Mouse (Mus musculus): Measurements from ENCODE around the gene Tbc1d5. TPM values are rescaled to one million over a fixed set of nuclear protein-coding genes. Genes with fewer than 3 reads are reported as not detected.
A peak's percentile ranks its signal among the peaks of the same experiment; 100 is the strongest.

Gene Tbc1d5
- 12.2 and 12.9 TPM in 2 replicates for polyA plus RNA-seq (2012; rRNA removed)

DNA sequence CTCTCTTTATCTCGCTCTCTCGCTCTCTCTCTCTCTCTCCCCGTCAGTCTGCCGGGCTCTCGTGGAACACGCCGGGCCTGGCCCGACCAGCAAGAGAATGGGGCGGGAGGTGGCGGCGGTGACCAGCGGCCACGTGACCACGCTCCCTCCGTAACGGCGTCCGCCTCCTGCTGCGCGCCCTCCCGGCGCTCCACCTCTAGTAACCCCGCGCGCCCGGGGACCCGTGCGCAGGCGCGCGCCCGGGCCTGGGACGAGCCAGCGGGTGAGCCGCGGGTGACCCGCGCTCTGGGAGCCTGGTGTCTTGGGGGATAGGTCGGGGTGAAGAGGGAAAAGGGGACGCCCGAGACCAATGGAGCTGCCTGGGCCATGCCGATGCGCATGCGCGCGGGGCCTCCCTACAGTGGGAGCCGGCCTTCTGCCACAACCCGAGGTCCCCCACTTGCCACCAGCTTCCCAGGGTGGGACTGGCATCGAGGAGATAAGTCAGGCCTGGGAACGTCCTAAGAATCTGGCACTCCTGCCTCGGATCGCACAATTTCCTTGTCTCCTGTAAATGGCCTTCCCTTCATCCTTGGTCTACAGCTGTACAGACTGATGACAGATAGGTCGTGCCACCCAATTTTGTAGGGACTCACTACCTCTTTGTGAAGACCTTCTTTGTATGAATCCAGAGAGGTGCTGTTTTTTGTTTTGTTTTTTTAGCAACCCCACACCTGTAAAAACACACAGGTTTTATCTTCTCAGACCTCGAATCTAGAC, at the start of gene Tbc1d5:
Gene Tbc1d5, minus strand, starts transcription at position 158 of the 759 bp plus-strand sequence.
- WGBS = 4% methylated on average over 54 of the region's 54 CpGs
- H3K27ac ChIP-seq (ENCODE audit: control insufficient read depth, insufficient read depth, low read length) = peak within 1 kb of the TSS; percentile 28; the same call in 1 of the 2 replicates
- TF ChIP-seq CTCF (IDR thresholded peaks at IDR 0.05; ENCODE audit: borderline replicate concordance, control insufficient read depth, extremely low read depth, insufficient read depth, low read length, poor library complexity) = peak; percentile 41; the same call in 1 of the 2 replicates
- TF ChIP-seq POLR2A (IDR thresholded peaks at IDR 0.05; ENCODE audit: control insufficient read depth, extremely low read depth, insufficient read depth, low read length, poor library complexity) = peak; percentile 48; the same call in 1 of the 2 replicates

DNA sequence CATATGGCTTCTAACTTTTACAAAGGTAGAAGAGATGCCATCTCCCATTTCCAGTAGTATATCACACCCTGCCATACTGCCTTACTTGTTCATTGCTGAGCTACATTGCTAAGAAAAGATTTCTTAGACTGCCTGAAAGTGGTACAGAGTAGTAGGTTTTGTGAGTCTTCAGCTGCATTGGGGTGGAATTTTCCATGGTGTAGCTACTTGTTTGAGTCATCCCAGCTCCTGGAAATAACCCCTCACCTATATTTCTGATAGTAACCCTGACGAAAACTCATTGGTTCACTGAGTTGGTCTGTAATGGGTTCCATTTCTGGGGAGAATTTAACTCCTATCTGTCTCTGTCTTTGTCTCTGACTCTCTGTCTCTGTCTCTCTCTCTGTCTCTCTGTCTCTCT, 46.9 kb upstream of the Tbc1d5 start:
- H3K36me3 ChIP-seq (ENCODE audit: control insufficient read depth, insufficient read depth, low read length) = no peaks in the 10 kb centered on the region
- 93% methylated on average over 1 of the region's 1 CpGs for WGBS
- DNase-seq = no peak
- no peak overlapping the region for H3K27ac ChIP-seq (ENCODE audit: control insufficient read depth, insufficient read depth, low read length)
- TF ChIP-seq POLR2A (IDR thresholded peaks at IDR 0.05; ENCODE audit: control insufficient read depth, extremely low read depth, insufficient read depth, low read length, poor library complexity) (no peak), CTCF (IDR thresholded peaks at IDR 0.05; ENCODE audit: borderline replicate concordance, control insufficient read depth, extremely low read depth, insufficient read depth, low read length, poor library complexity) (no peak)
- H3K4me3 ChIP-seq (ENCODE audit: control insufficient read depth, insufficient read depth, low read length) = no peak overlapping the region
- no peaks in the 10 kb centered on the region for H3K27me3 ChIP-seq (ENCODE audit: control insufficient read depth, insufficient read depth, low read length)
- no peaks in the 10 kb centered on the region for H3K4me1 ChIP-seq (replicated peaks; ENCODE audit: control insufficient read depth, insufficient read depth, low read length)

More for the DNA sequence above, at the start of gene Tbc1d5:
- peak; percentile 83 for DNase-seq
- Histone ChIP-seq H3K4me3 (ENCODE audit: control insufficient read depth, insufficient read depth, low read length) (peak within 1 kb of the TSS; percentile 84), H3K36me3 (ENCODE audit: control insufficient read depth, insufficient read depth, low read length) (no peaks in the 10 kb centered on the region), H3K27me3 (ENCODE audit: control insufficient read depth, insufficient read depth, low read length) (no peaks in the 10 kb centered on the region), H3K4me1 (replicated peaks; ENCODE audit: control insufficient read depth, insufficient read depth, low read length) (0 out of 2 replicates have a peak, but pooled peaks cover 2% of the 10 kb centered on the region)

DNA sequence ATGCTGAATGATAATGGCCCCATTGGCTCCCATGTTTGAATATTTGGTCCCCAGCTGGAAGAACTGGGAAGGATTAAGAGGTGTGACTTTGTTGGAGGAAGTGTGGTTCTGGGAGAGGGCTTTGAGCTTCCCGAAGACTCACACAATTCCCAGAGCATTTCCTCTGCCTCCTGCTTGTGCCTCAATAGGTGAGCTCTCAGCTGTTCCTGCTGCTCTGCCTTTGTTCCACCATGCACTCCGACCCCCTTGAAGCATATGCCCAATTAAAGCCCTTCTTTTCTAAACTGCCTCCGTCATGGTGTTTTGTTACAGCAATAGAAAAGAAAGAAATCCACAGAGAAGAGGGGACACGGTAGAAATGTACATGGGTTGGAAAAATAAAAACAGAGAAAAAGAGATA, 44.0 kb upstream of the Tbc1d5 start:
- Histone ChIP-seq H3K27ac (ENCODE audit: control insufficient read depth, insufficient read depth, low read length) (no peak overlapping the region), H3K36me3 (ENCODE audit: control insufficient read depth, insufficient read depth, low read length) (no peaks in the 10 kb centered on the region), H3K4me3 (ENCODE audit: control insufficient read depth, insufficient read depth, low read length) (no peak overlapping the region), H3K27me3 (ENCODE audit: control insufficient read depth, insufficient read depth, low read length) (no peaks in the 10 kb centered on the region), H3K4me1 (replicated peaks; ENCODE audit: control insufficient read depth, insufficient read depth, low read length) (no peaks in the 10 kb centered on the region)
- TF ChIP-seq POLR2A (IDR thresholded peaks at IDR 0.05; ENCODE audit: control insufficient read depth, extremely low read depth, insufficient read depth, low read length, poor library complexity) = no peak
- TF ChIP-seq CTCF (IDR thresholded peaks at IDR 0.05; ENCODE audit: borderline replicate concordance, control insufficient read depth, extremely low read depth, insufficient read depth, low read length, poor library complexity) = no peak
- 92% methylated on average over 4 of the region's 4 CpGs for WGBS
- DNase-seq = no peak

DNA sequence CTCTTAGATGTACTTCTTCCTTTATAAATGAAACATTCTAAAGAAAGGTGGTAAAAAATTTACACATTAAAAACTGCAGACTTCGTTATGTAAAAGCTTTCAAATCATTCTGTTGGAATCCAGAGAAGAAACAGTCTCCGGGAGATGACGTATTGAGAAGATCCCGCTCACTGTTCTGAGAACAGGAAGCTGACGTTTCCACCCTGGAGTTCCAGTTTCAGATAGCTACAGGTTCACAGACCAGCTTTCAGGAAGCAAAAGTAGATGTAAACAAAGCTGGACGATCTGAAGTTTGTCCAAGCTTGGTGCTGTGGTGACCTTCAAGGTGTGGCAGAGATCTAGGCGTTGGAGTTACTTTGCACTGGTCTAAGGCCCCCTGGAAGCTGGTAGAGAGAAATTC, 41.9 kb upstream of the Tbc1d5 start:
- Histone ChIP-seq H3K36me3 (ENCODE audit: control insufficient read depth, insufficient read depth, low read length) (no peaks in the 10 kb centered on the region), H3K27ac (ENCODE audit: control insufficient read depth, insufficient read depth, low read length) (no peak overlapping the region), H3K27me3 (ENCODE audit: control insufficient read depth, insufficient read depth, low read length) (no peaks in the 10 kb centered on the region), H3K4me3 (ENCODE audit: control insufficient read depth, insufficient read depth, low read length) (no peak overlapping the region), H3K4me1 (replicated peaks; ENCODE audit: control insufficient read depth, insufficient read depth, low read length) (no peaks in the 10 kb centered on the region)
- 77% methylated on average over 7 of the region's 7 CpGs for WGBS
- no peak for TF ChIP-seq CTCF (IDR thresholded peaks at IDR 0.05; ENCODE audit: borderline replicate concordance, control insufficient read depth, extremely low read depth, insufficient read depth, low read length, poor library complexity)
- TF ChIP-seq POLR2A (IDR thresholded peaks at IDR 0.05; ENCODE audit: control insufficient read depth, extremely low read depth, insufficient read depth, low read length, poor library complexity) = no peak
- DNase-seq = no peak

GRCm38 (mm10) chr17:51219897-51220296, 40.7 kb upstream of the Tbc1d5 start:
- no peak for DNase-seq
- 84% methylated on average over 3 of the region's 3 CpGs for WGBS
- Histone ChIP-seq H3K4me3 (ENCODE audit: control insufficient read depth, insufficient read depth, low read length) (no peak overlapping the region), H3K36me3 (ENCODE audit: control insufficient read depth, insufficient read depth, low read length) (no peaks in the 10 kb centered on the region), H3K27ac (ENCODE audit: control insufficient read depth, insufficient read depth, low read length) (no peak overlapping the region), H3K27me3 (ENCODE audit: control insufficient read depth, insufficient read depth, low read length) (no peaks in the 10 kb centered on the region), H3K4me1 (replicated peaks; ENCODE audit: control insufficient read depth, insufficient read depth, low read length) (no peaks in the 10 kb centered on the region)
- TF ChIP-seq POLR2A (IDR thresholded peaks at IDR 0.05; ENCODE audit: control insufficient read depth, extremely low read depth, insufficient read depth, low read length, poor library complexity) (no peak), CTCF (IDR thresholded peaks at IDR 0.05; ENCODE audit: borderline replicate concordance, control insufficient read depth, extremely low read depth, insufficient read depth, low read length, poor library complexity) (no peak)

- WGBS = 95% methylated on average over 6 of the region's 6 CpGs
- Histone ChIP-seq H3K27ac (ENCODE audit: control insufficient read depth, insufficient read depth, low read length) (no peak overlapping the region), H3K4me1 (replicated peaks; ENCODE audit: control insufficient read depth, insufficient read depth, low read length) (no peaks in the 10 kb centered on the region), H3K27me3 (ENCODE audit: control insufficient read depth, insufficient read depth, low read length) (no peaks in the 10 kb centered on the region), H3K36me3 (ENCODE audit: control insufficient read depth, insufficient read depth, low read length) (no peaks in the 10 kb centered on the region), H3K4me3 (ENCODE audit: control insufficient read depth, insufficient read depth, low read length) (no peak overlapping the region)
- DNase-seq = no peak
- TF ChIP-seq POLR2A (IDR thresholded peaks at IDR 0.05; ENCODE audit: control insufficient read depth, extremely low read depth, insufficient read depth, low read length, poor library complexity) = no peak
- no peak for TF ChIP-seq CTCF (IDR thresholded peaks at IDR 0.05; ENCODE audit: borderline replicate concordance, control insufficient read depth, extremely low read depth, insufficient read depth, low read length, poor library complexity)
Observed at GRCm38 (mm10) chr17:51216426-51216825, 37.3 kb upstream of the Tbc1d5 start.

All from thymus, adult 2 months (tissue).